Mouse (Mus musculus): ENCODE results near the gene Rbm15. TPM values are rescaled to one million over a fixed set of nuclear protein-coding genes. Genes with fewer than 3 reads are reported as not detected.

Gene Rbm15
- polyA plus RNA-seq (2012), result 1.1 and 1.6 TPM in 2 replicates

DNA sequence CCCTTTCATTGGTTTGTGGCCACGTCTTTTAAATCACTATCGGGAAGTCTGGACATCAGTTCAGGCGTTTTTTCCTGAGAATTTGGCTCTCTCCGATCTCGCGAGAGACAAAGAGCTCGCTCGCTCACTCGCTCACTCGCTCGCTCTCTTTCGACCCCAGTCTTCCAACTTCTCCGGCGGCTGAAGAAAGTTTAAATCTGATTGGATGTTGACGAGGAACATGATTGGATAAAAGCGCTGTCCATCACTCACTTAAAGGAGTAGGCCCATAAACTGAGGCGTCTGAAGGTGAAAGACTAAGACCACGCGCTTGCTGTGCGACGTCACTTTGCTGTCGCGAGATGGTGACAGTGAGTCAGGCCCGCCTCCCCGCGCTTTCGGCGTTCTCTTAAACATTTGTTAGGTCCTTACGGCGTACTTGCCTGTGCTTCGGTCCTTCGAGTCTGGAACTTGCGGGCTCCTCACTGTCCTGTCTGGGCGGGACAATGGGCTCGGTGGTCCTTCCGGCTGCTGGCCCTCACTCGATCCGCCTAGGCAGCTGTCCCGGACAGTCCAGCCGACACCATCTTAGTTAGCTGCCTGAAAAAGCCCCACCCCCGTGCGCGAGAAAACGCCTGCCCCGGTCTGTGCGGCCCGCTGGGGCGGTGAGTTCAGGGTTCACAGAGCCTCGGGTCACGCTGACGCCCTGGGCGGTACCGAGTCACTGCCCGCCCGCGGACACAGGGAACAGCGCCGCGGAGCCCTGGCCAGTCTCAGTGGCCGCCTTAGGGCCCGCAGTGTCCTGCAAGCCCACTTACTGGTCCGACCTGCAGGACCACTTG, at the start of gene Rbm15:
Gene Rbm15 (minus strand): TSS at position 293 of the 821 bp plus-strand sequence.
- H3K36me3 ChIP-seq (ENCODE audit: control insufficient read depth), result peaks cover 38% of the 10 kb centered on the region
- peaks cover 38% of the 10 kb centered on the region for H3K4me1 ChIP-seq (ENCODE audit: control insufficient read depth)
- H3K4me3 ChIP-seq (replicated peaks), result peak within 1 kb of the TSS; percentile 100
- TF ChIP-seq TAL1 (IDR thresholded peaks at IDR 0.05; ENCODE audit: low read length) (no peak), GATA1 (IDR thresholded peaks at IDR 0.05; ENCODE audit: low read length) (no peak)
- H3K9me3 ChIP-seq (ENCODE audit: control insufficient read depth, low read length), result no peaks in the 10 kb centered on the region
- H3K27me3 ChIP-seq (ENCODE audit: control insufficient read depth), result no peaks in the 10 kb centered on the region

DNA sequence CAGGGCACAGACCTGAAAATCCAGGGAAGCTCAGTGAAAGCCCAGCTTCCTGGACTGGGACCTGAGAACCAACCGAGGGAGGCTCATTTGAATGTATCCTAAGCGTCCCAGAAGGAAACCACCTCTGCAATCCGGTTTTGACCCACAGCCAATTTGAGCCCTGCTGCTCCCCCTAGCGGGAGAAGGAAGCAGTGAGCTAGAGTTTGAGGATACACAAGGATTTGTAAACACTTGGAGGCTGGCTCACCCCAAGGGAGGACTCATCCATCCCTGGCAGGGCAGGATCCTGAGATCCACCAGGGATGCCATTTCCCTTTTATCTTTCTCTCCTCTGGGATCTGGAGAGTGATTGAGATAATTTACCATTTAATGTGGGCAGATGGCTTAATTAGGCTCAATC, 45.9 kb upstream of the Rbm15 start:
- TF ChIP-seq TAL1 (IDR thresholded peaks at IDR 0.05; ENCODE audit: low read length), result no peak
- no peak for TF ChIP-seq GATA1 (IDR thresholded peaks at IDR 0.05; ENCODE audit: low read length)
- H3K4me1 ChIP-seq (ENCODE audit: control insufficient read depth), result peaks cover 1% of the 10 kb centered on the region; the same call in 1 of the 2 replicates
- no peaks in the 10 kb centered on the region for H3K9me3 ChIP-seq (ENCODE audit: control insufficient read depth, low read length)
- H3K27me3 ChIP-seq (ENCODE audit: control insufficient read depth), result no peaks in the 10 kb centered on the region
- no peak overlapping the region for H3K4me3 ChIP-seq (replicated peaks)
- no peaks in the 10 kb centered on the region for H3K36me3 ChIP-seq (ENCODE audit: control insufficient read depth)

DNA sequence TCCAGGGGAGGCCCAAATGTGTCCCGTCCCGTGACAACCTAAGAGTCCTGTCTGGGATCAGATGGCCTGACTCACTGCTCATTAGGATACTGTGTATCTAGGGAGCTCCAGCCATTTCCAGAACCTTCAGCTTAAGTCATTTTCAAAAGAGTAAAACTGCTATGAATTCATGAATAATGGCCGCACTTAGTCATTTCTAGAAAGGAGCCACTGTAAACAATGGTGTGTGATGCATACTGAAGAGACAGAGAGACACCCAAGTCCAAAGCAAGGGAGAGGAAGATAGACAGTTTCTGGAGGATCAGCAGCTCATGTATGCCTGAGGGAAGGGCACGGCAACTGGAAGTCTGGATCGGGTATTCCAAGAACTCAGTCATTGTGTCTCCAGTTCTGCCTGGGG, 45.2 kb upstream of the Rbm15 start:
- Histone ChIP-seq H3K36me3 (ENCODE audit: control insufficient read depth) (no peaks in the 10 kb centered on the region), H3K9me3 (ENCODE audit: control insufficient read depth, low read length) (no peaks in the 10 kb centered on the region)
- TF ChIP-seq TAL1 (IDR thresholded peaks at IDR 0.05; ENCODE audit: low read length) (no peak), GATA1 (IDR thresholded peaks at IDR 0.05; ENCODE audit: low read length) (no peak)

DNA sequence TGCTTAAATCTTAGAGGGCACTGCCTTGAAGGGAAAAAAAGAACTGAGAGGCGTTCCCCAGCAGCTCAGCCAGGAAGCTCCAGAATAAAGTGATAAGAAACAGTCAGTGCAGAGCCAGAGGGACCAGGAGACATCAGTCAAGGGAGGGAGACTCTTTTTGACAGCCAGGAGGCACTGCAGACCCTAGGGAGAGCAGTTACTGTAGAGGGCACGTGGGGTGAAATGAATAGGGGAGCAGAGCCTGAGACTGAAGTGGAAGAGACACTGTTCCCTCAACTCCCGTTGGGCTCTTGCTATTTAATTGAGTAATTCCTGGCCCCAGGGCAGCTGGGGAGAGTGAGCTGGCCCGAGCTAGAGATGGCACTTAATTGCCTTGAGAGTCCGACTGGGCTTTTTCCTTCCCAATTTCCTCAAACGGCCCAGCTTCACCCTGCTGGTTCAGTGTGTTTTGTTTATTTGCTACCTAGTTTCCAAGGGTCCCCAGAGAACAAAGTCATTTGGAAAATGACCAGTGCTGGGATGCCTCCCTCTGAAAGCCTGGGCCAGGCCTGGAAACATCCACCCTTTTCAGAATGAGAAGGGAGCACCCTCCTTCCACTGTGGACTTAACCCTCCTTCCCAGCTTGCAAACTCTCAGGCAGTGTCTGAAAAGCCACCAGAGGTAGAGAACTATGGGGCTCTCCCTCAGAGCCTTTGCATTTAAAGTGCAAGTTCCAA, 41.6 kb upstream of the Rbm15 start:
- Histone ChIP-seq H3K4me3 (replicated peaks) (no peak overlapping the region), H3K9me3 (ENCODE audit: control insufficient read depth, low read length) (no peaks in the 10 kb centered on the region), H3K27me3 (ENCODE audit: control insufficient read depth) (no peaks in the 10 kb centered on the region), H3K4me1 (ENCODE audit: control insufficient read depth) (peaks cover 1% of the 10 kb centered on the region; the same call in 1 of the 2 replicates), H3K36me3 (ENCODE audit: control insufficient read depth) (no peaks in the 10 kb centered on the region)
- no peak for TF ChIP-seq TAL1 (IDR thresholded peaks at IDR 0.05; ENCODE audit: low read length)
- no peak for TF ChIP-seq GATA1 (IDR thresholded peaks at IDR 0.05; ENCODE audit: low read length)

More for the DNA sequence above, 45.2 kb upstream of the Rbm15 start:
- Histone ChIP-seq H3K27me3 (ENCODE audit: control insufficient read depth) (no peaks in the 10 kb centered on the region), H3K4me3 (replicated peaks) (no peak overlapping the region), H3K4me1 (ENCODE audit: control insufficient read depth) (peaks cover 1% of the 10 kb centered on the region; the same call in 1 of the 2 replicates)

DNA sequence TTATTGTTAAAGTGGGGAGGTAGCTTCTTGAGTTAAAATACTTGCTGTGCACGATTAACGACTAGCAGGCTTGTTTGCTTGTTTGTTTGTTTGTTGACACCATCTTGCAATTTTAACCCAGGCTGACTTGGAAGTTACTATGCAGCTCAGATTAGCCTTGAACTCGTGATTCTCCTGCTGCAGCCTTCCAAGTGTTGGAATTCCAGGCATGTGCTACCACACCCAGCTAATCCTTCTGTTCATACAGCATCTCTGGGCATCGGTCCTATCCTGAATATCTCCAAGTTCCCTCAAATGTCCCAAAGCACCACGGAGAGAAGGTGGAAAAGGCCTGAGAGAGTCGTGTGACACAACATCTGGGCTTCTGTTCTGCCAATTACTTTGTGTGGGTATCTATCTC, 35.7 kb upstream of the Rbm15 start:
- no peak overlapping the region for H3K4me3 ChIP-seq (replicated peaks)
- no peaks in the 10 kb centered on the region for H3K4me1 ChIP-seq (ENCODE audit: control insufficient read depth)
- TF ChIP-seq GATA1 (IDR thresholded peaks at IDR 0.05; ENCODE audit: low read length), result no peak
- no peak for TF ChIP-seq TAL1 (IDR thresholded peaks at IDR 0.05; ENCODE audit: low read length)
- no peaks in the 10 kb centered on the region for H3K36me3 ChIP-seq (ENCODE audit: control insufficient read depth)
- H3K9me3 ChIP-seq (ENCODE audit: control insufficient read depth, low read length), result no peaks in the 10 kb centered on the region
- no peaks in the 10 kb centered on the region for H3K27me3 ChIP-seq (ENCODE audit: control insufficient read depth)

DNA sequence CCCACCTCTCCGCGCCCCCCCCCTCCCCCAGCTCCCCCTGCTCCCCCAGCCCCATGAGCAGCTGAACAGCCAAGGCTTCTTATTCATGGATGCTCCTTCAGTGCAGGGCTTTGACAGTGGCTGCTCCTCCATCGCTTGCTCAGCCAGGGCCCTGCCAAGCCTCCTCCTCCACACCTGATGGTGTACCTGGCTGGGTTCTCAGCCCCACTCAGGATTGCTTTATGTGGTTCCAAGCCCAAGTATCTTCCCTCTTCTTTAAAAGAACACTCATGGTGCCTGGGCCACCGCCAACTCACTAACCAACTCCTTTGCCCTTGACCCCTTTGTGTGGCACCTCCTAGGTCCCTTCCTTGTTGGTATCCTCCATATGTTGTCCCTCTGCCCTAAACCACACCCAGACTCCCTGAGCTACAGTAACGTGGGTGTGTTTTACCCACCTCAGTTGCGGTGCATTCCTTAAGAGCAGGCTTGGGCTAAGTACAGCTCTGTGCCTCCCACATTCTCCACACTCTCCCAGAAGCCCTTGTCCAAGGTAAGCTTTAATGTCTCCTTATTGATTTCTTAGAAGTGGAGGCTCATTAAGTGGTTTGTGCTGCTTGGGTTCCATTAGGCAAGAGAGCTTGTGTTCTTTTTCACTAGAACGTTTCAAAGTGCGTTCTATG, 34.6 kb upstream of the Rbm15 start:
- no peak overlapping the region for H3K4me3 ChIP-seq (replicated peaks)
- H3K27me3 ChIP-seq (ENCODE audit: control insufficient read depth), result no peaks in the 10 kb centered on the region
- no peaks in the 10 kb centered on the region for H3K4me1 ChIP-seq (ENCODE audit: control insufficient read depth)
- TF ChIP-seq TAL1 (IDR thresholded peaks at IDR 0.05; ENCODE audit: low read length) (no peak), GATA1 (IDR thresholded peaks at IDR 0.05; ENCODE audit: low read length) (no peak)
- no peaks in the 10 kb centered on the region for H3K36me3 ChIP-seq (ENCODE audit: control insufficient read depth)
- no peaks in the 10 kb centered on the region for H3K9me3 ChIP-seq (ENCODE audit: control insufficient read depth, low read length)

DNA sequence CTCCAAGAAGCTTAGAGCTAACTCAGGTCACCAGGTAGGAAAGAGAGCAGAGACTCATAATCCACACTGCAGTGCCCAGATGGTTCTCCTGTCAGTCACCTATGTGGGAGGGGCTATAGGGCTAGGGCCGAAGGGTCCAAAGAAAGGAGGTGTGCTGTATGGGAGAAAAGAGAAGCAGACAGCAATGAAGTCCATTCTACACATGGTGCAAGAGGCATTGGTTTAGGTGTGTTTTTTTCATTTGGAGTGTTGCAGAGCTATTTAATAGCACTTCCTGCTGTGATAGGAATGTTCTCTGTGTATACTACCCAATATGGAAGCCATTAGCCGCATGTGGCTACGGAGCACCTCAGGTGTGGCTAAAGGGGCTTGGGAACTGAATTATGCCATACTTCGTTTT, 31.9 kb upstream of the Rbm15 start:
- TF ChIP-seq GATA1 (IDR thresholded peaks at IDR 0.05; ENCODE audit: low read length) (no peak), TAL1 (IDR thresholded peaks at IDR 0.05; ENCODE audit: low read length) (no peak)

DNA sequence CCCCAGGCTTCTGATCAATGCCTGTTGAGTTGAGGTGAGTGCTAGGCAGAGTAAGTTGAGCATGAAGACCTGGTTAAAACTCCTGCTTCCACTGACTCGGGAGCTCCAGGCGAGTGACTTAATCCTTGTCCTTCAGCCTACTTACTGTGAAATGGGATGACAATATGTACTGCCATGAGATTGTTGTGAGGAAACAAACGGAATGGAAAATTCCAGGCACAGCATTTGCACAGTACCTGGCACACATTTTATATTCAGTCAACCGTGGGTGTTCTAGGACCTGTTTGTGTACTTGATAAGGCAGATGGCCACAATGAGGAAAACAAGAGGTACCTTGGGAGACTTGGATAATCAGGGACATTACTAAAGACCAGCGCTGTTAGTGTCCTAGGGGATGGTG, 29.9 kb upstream of the Rbm15 start:
- TF ChIP-seq GATA1 (IDR thresholded peaks at IDR 0.05; ENCODE audit: low read length) (no peak), TAL1 (IDR thresholded peaks at IDR 0.05; ENCODE audit: low read length) (no peak)
- no peaks in the 10 kb centered on the region for H3K9me3 ChIP-seq (ENCODE audit: control insufficient read depth, low read length)
- H3K36me3 ChIP-seq (ENCODE audit: control insufficient read depth), result no peaks in the 10 kb centered on the region
- no peak overlapping the region for H3K4me3 ChIP-seq (replicated peaks)
- H3K27me3 ChIP-seq (ENCODE audit: control insufficient read depth), result peaks cover 2% of the 10 kb centered on the region
- H3K4me1 ChIP-seq (ENCODE audit: control insufficient read depth), result no peaks in the 10 kb centered on the region

More for the DNA sequence above, 31.9 kb upstream of the Rbm15 start:
- no peak overlapping the region for H3K4me3 ChIP-seq (replicated peaks)
- no peaks in the 10 kb centered on the region for H3K27me3 ChIP-seq (ENCODE audit: control insufficient read depth)
- H3K36me3 ChIP-seq (ENCODE audit: control insufficient read depth), result no peaks in the 10 kb centered on the region
- no peaks in the 10 kb centered on the region for H3K9me3 ChIP-seq (ENCODE audit: control insufficient read depth, low read length)
- no peaks in the 10 kb centered on the region for H3K4me1 ChIP-seq (ENCODE audit: control insufficient read depth)

DNA sequence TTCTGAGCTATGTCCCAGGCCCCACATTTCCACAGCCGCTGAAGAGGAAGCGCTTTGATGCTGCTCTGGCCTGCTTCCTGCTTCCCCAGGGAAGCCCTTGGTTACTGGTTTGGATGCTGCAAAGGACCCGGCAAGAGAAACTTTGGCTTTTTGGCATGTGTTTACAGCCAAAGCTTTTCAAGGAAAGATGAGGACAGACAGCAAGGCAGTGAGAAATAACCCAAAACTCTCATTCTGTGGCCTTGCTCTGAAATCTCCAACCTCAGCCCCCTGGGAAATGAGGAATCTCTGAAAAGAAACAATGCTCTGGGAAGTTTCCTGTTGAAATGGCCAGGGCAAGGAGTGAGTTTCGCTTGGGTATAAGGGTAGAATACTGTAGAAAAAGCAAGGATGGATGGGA, 26.9 kb upstream of the Rbm15 start:
- TF ChIP-seq GATA1 (IDR thresholded peaks at IDR 0.05; ENCODE audit: low read length), result no peak
- TF ChIP-seq TAL1 (IDR thresholded peaks at IDR 0.05; ENCODE audit: low read length), result no peak
- Histone ChIP-seq H3K36me3 (ENCODE audit: control insufficient read depth) (no peaks in the 10 kb centered on the region), H3K9me3 (ENCODE audit: control insufficient read depth, low read length) (no peaks in the 10 kb centered on the region), H3K4me1 (ENCODE audit: control insufficient read depth) (peaks cover 4% of the 10 kb centered on the region), H3K4me3 (replicated peaks) (no peak overlapping the region), H3K27me3 (ENCODE audit: control insufficient read depth) (peaks cover 2% of the 10 kb centered on the region)
